Mouse (Mus musculus) gastrocnemius, postnatal 14 days (tissue): ENCODE results near the gene Nmnat2. TPM values are rescaled to one million over a fixed set of nuclear protein-coding genes. Genes with fewer than 3 reads are reported as not detected.
"Not testable (repeated sequence)": the region's sequence is repeated elsewhere in the genome, so short reads cannot be mapped to it uniquely, and the experiment has no call there.

ENCODE experiments used
- DNase-seq: peaks from one replicate; pipeline ENCODE4 v3.0.0; 2021; ENCODE audit warnings: mixed read lengths
- intact Hi-C: fragments of 180-260 bp; cut with DNase I; formaldehyde crosslinking; loops from one replicate; pipeline ENCODE4 v1.15.1; 2025; ENCODE audit warnings: low total_unique reads
- total RNA-seq, 2 experiments: library from RNA; stranded (reverse); gene quantifications; 2 replicates each; pipeline ENCODE4 v1.2.3; 2021

The Nmnat2 gene
- total RNA-seq, 2 experiments from 2014 or later, result 0.51 to 1.1 TPM

DNA sequence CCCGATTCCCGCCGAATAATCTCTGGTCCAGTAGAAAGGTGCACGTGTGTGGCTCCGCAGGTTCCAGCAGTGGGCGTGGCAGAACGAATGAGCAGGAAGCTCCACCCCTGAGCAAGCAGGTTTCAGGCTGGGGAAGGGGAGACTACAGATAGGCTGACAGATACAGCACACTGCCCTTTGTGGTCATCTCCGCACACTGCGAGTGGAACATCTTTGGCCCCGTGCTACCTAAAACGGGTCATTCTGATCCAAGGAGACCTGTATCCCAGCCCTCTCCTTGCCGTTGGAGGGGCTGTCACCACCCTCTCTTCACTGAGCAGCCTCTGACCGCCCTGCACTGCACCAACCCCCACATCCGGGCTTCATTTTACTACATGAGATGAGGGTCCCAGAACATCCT is 128.4 kb downstream of the Nmnat2 start:
- DNase-seq, intact Hi-C loops: not testable (repeated sequence)

DNA sequence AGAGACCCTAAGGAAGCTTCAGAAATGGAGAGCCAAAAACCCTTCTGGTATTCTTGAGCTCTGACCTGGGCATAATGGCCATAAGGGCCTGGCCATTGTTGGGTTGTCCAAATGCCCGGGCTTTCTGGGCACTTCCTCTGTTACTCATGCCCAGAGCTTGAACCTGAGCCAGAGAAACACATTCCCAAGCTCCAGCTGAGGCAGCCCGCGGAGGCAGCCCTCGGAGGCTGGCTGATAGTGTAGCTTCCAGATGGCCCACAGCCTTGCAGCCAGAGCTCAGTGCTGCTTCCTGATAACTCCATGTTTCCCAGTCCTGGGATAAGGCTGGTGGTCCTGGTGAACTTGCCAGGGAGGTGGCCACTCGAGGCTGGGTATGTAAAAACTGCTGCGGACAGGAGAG is 129.4 kb downstream of the Nmnat2 start:
- intact Hi-C loops, result no loop called here
- no peak for DNase-seq

DNA sequence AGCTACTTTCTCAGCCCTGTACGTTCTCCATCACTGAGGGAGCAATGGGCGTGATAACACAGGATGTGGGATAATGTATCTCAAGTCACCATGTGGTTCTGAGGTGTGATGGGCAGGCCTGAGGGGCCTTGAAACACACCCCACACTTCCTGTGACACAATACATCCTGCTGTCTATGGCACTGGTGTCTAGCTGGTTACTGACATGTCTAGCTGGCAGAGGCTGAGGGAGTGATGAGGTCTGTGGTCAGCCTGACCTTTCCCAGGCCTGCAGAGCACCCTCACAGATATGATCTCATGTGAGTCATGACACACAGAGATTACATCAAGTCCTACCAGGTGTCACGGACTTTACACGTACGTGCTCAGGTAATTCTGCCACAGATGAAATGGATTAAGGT is 130.4 kb downstream of the Nmnat2 start:
- intact Hi-C loops, result no loop called here

DNA sequence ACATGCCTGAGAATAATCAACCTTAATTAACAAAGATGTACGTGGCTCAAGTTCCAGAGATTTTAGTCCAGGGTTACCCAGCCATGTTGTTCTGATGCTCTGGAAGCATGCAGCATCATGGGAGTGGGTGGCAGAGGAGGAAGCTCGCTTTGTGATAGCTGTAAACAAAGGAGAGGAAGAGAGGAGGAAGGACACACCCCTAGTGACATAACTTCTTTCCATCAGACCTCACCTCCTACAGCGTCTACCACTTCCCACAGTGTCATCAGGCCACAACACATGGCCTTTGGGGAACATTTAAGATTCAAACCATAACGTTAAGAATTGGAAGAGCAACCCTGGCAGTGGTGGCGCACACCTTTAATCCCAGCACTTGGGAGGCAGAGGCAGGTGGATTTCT is 133.0 kb downstream of the Nmnat2 start:
- intact Hi-C loops, result no loop called here
- DNase-seq, result no peak

More for the DNA sequence above, 130.4 kb downstream of the Nmnat2 start:
- DNase-seq, result no peak

DNA sequence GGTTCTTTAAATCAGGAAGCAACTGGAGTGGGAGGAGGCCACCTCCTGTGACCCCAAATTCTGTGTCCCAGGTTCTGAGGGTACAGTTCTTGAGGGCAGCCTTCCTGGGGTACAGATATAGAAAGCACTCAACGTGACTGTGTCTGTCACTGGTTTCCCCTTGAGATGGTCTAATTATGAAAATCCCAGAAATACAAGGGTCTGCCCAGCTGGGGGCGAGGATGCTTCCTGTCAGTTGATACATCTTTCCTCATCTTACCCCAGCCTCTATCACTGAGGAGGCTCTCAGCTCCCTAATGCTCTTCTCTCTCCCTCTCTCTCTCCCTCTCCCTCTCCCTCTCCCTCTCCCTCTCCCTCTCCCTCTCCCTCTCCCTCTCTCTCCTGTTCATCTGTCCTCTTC is 135.3 kb downstream of the Nmnat2 start:
- intact Hi-C loops, result no loop called here
- no peak for DNase-seq

DNA sequence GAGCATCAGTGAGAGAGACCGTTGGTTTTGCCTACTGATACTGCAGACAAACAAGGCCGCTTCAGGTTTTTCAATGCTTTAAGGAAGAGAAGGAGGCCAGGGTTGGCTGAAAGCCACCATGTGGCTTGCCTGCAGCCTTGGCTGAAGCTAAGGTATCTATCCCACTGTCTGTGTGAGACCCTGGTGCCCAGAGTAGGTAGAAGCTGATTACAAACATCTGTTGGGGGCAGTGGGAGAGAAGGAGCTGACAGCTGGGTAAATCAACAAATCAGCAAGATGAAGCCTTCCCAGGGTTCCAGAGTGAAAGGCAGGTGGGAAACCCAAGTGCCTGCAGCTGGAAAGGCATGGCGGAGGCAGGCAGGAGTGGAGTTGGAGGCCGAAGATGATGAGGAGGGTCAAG is 136.0 kb downstream of the Nmnat2 start:
- intact Hi-C loops, result no loop called here
- no peak for DNase-seq

DNA sequence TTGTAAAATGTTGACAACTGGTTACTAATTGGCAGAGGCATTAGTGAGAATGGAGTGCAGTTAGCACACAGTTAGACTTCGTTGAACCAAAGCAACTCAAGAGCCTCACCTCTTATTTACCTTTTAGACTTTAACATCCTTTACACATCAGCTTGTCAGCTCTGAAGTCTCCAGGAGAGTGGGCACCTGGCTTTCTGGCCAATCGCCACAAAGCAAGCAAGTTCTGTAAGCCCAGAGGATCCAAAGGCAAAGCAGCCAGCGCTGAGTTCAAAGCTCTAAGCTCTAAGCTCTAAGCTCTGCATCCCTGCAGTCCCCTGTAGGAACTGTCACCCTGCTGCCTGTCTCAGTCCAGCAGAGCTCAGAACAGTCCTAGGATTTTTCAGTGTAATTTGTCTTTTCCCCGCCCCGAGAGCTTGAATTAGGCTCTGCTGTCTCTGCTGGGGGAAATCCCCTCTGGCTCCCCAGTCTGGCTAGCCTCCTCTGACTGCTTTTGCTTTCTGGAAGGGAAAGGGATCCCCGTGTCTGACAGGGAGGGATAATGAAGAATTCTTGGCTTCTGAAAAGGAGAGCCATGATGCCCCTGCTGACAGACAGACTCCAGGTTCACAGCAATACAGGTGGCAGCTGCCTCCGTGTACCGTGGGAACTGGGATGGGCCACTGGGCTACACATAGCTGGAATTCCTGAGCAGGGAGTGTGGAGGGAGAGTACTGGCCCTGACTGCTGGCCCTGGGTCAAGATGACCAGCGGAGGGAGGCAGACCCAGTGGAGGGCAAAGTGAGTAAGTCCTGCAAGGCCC is 136.8 kb downstream of the Nmnat2 start:
- peak; percentile 68 for DNase-seq
- intact Hi-C loops, result no loop called here

DNA sequence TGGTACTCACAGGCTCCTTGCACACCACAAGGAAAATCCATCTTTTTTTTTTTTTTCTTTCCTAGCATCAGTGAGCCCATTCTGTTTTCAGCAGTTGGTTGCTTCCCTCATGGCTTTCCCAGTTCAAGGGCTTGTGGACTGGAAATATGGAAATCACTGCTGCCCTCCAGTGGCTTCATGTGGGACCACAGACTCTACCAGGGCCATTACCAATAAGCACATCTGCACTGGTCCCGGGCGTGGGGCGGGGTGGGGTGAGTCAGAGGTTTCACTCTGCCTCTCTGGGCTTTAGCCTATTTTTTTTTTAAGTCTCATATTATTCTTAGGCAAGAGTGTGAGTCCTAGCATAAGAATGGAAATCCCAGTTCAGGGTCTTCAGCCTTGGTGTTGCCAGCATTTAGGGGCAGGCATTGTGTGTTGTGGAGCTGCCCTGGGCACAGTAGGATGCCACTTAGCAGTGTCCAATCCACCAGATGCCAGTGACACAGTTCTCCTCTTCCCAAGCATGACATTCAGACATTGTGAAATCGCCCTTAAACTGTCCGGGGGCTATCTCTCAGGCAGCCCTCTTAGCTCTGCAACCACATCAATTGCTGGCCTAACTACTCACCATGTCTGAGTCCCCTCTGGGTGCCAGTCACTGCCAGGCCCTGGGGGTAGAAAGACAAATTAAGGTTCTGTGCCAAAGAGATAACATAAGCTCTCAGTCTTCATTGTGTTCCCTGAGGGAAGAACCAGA is 137.6 kb downstream of the Nmnat2 start:
- intact Hi-C loops, result no loop called here
- peak; percentile 90 for DNase-seq

DNA sequence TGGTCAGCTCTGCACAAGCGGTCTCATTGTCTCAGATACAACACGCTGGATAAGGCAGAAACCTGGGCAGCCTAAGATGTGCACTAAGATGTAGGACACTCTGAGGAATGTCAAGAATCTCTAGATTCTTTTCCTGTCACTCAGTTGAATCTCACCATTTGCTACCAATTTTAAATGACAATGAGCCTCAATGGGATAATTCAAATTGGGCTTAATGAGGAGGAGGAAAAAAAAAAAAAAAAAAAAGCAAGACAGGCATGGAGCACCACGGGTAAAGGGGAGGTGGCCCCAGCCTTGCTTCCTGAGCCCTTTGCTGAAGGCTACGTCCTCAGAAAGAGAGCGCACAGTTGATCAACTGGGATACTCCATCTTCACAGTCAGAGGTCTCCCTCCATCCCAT is 138.4 kb downstream of the Nmnat2 start:
- no peak for DNase-seq
- intact Hi-C loops, result no loop called here

DNA sequence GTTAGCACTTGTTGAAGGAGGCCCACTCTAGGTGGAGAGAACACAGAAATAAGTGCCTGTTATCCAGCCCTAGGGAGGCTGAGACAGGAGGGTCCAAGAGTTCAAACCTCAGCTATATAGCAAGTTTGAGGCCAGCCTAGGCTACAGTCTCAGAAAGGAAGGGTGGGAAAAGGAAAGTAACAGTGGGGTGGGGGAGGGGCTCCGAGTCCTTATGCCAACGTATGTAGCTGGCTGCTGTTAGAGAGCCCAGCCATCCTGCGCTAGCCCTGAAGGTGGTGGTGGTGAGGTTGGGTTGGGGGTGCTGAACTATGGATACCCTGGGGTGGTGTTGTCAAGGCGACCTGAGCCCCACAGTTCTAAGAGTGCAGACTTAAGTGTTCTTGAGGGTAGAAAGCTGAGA is 138.8 kb downstream of the Nmnat2 start:
- intact Hi-C loops, result no loop called here
- DNase-seq, result no peak

DNA sequence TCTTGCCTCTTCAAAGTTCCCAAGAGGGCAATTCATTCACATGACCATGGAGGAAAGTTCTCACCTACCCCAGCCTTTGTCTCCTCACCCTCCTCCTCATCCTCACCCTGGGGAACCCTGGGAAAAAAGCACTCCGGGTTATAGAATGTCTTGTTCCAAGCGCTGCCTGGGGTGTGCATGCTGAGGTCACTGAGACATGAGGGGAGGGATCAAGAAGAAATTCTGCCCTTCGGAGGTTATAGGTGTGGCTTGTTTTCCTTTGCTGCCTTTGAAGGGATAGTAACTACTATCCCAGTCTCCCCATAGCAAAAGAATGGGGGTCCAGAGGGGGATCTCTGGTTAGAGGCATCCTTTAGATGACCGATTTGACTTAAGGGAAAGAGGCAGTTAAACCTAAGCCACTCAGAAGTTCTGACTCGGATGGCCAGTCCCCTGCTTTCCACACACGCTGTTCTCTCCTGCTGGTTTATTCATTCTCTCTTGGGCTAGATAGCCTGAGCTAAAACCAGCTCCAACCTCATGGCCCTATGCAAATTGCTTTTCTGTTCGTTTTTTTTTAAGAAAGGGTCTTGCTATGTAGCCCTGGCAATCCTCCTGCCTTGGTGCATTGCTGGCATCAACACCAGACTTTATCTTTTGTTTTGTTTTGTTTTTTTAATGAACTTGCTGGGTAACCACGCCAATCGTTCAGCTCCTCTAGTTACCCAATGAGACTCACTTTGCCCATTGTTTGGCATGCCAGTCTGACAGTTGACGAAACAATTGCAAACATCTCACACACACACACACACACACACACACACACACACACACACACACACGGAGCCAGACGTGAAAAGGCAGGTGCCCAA is 139.7 kb downstream of the Nmnat2 start:
- DNase-seq, result no peak
- intact Hi-C loops, result no loop called here

DNA sequence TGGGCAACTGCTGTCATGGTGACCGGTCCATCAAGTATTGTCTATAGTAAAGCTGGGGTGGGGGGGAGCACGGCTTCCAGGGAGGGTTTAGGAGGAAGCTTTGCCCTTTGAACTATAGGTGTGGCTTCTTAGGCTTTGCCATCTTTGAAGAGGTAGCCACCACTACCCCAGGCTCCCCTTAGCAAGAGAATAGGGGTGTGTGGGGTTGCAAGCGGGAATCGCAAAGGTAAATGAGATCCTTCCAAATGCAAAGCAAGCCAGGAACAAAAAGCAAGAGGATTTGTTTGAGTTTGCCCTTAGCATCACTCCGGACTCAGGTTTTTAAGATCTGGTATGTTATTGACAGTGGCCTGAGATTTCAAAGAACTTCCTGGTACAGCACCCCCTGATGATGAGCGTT is 140.5 kb downstream of the Nmnat2 start:
- DNase-seq, result no peak
- intact Hi-C loops, result no loop called here

DNA sequence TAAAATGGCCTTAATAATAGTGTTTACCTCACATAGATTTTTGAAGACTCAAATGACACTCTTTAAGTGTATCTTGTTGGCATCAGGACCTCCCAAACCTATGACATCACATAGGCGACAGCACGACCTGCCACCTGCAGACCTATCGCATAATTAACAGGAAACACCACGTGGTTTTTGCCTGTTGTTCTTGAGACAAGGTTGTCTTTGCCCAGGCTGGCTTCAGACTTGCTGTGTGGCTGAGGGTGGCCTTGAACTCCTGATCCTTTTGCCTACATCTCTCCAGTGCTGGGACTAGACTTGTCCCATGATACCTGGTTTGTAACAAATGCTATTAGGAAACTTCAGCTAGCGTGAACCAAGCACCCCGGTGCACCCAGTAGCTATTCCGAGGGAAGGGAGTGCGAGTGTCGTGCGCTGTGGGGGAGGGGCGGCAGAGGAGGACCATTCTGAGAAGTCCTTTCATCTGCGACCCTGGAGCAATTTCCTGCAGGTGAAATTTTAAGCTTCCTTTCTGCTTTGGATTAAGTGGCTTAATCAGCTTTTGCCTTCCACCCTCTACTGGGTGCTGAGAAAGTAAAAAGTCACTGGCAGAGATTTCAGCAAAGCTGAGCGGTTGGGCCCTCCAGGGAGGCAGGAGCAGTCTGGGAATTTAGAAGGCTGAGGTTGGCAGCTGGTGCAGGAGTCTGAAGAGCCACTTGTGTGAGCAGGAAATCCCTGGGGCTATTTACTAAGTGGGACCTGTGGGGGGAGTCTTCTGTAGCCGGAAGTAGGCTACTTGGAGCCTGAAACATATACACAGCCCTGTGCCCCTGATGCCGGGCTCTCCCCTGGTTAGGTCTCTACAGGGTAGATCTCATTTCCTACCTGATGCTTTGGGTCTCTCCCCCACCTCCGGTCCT is 141.3 kb downstream of the Nmnat2 start:
- intact Hi-C loops, result no loop called here
- DNase-seq, result no peak

DNA sequence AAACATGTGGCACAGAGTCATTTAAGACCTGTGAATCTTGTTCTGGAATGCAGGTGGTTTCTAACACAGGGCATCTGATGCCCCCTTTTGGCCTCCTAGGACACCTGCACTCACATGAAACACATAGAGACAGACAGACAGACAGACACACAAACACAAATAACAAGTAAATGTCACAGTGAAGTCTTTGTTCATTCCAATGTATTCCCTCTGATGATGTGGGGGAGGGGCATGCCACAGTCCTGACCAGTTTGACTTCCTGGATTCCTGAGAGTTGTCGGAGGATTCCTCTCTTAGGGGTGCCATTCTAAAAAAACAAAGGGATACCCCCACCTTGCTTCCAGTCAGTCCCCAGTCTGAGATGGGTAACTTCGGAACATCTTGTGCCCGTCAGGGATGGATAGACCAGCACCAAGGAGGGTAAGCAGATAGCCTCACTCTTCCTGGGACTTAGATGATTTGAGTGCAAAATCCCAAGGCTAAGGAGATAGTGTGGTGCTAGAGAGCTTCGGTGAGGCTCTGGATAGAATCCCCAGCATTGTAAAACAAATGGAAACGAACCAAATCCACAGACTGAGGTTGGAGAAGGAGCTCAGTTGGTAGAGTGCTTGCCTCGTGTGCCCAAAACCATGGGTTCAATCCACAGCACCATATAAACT is 142.4 kb downstream of the Nmnat2 start:
- DNase-seq, result no peak
- intact Hi-C loops, result no loop called here

DNA sequence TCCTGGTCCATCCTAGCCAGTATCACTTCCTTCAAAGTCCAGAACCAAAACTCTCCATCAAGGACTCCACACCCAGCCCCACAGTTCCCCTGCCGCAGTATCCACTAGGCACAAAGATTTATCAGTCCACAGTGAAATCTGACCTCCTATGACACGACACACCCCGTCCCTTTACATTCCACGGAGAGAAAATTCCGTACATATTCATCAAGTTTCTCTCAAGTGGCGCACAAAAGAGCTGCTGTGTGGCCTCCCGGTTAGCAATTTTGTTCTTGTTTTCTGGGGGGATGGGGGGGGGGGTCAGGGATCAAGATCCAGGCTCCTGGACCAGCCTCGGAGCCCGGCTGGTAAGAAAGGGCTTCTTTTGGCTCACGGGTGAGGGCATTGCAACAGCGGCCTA is 143.8 kb downstream of the Nmnat2 start:
- intact Hi-C loops, result no loop called here
- DNase-seq, result no peak

DNA sequence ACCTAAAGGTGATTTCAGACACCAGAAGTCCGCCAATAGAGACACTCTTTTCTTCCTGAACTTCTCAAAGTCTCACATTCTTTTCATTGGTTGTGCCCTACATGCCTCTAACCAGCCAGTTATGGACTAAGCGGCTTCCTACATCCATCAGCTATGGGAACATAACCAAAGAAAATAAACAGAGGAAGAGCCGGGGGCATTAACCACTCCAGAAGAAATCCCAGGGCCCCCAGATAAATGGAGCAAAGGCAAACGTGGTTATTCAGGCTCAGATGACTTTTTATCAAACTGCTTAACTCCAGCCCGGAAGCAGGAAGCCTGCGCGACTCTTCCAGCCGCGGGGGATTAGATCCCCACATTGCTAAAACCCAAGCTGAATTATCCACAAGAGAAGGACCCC is 146.1 kb downstream of the Nmnat2 start:
- intact Hi-C loops, result loop anchor here (10.0 kb wide), 1 partner anchor 284 kb away; no protein-coding TSS in a partner anchor
- no peak for DNase-seq

DNA sequence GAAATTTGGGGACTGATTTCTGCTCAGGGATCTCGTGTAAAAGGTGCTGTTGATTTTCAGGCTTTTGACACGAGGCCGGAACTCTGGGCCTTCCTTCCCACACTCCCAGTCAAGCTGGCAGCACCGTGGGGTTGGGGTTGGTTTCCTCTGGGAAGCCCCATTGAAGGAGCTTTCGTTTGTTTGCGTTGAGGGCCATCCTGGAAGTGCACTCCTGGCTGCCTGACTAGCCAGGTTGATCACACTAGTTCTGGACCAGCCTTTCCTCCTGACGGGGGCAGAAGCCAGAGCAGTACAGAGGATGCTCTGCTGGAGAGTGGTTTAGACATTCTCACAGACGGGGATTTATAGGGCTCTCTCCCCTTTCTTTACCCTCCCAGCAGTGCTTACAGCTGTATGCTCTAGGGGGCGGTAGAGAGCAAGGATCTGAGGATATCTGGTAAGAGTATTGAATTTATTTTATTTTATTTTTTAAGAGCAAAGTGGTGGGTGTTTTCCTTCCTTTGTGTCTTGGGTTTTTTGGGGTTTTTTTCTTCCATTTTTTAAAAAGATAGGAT is 146.6 kb downstream of the Nmnat2 start:
- peak; percentile 47 for DNase-seq
- intact Hi-C loops, result loop anchor here (10.0 kb wide), 1 partner anchor 283 kb away; no protein-coding TSS in a partner anchor
